Mouse (Mus musculus): ENCODE measurements around the gene Gm17604.
A peak's percentile ranks its signal among the peaks of the same experiment; 100 is the strongest.

Gene Gm17604

GRCm38 (mm10) chrX:165004779-165005324 lies at the start of gene Gm17604:
Gm17604 (minus strand) TSS chrX:165004829.
- DNase-seq, result no peak

DNA sequence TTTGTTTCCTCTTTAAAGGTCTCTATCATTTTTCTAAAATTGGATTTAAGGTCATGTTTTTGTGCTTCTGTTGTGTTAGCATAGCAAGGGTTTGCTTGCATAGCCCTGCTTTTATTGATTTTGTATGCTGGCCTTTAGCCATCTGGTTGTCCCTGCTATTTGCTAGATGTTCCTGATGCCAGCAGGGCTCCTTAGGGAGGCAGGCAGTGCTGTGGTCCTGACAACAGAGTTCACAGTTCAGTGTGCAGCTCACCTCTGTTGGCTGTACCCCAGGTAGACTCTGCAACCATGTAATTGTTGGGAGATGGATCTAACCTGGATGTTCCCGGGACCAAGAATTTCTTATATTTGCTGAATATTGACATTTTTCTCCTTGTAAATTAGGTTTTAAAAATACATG lies 45.3 kb upstream of the Gm17604 start:
- no peak for DNase-seq

DNA sequence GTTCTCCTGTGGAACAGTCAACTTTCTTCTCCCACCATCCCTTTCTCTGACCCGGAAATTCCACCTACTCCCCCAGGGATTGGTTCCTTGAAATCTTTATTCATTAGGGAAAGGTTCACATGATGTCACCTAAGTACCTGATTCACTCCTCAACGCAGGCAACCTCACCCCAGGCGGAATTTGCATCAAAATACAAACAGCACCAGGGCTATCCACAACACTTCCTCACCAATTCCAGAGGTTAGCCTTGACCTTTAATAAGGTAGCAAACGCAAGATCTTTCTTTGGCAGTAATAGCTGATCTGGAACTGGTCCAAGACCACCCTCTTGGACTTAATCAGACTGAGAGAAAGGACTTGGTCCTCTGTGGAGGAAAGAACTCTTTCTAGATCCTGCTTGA lies 1.5 kb downstream of the Gm17604 start:
- DNase-seq, result no peak

- DNase-seq, result peak; percentile 86
These were observed 24.3 kb downstream of the Gm17604 start, which contains the start of the genes Mospd2 and Fancb for GRCm38 (mm10) chrX:164980193-164980775. Mospd2 (minus strand) TSS chrX:164980375. Fancb (plus strand) TSS chrX:164980592.

DNA sequence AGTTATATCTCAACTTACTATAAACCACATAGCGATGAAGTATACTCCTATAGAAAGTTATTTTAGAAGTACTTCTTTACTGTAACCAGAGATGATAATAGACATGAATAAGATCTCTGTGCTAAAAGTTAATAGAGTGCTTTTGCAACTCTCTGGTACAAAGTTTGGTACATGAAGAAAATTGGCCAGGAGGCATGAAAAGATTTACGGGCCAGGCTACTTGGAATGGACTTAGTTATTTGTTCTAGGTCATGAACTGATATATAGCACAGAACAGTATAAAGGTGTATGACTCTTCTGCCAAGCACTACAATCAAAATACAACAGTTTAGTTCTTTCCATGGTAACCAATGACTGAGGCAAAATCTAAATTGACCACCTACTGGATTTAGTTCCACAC lies 25.8 kb downstream of the Gm17604 start:
- DNase-seq, result no peak

- DNase-seq, result no peak
These were observed 33.4 kb downstream of the Gm17604 start for GRCm38 (mm10) chrX:164971206-164971605.

DNA sequence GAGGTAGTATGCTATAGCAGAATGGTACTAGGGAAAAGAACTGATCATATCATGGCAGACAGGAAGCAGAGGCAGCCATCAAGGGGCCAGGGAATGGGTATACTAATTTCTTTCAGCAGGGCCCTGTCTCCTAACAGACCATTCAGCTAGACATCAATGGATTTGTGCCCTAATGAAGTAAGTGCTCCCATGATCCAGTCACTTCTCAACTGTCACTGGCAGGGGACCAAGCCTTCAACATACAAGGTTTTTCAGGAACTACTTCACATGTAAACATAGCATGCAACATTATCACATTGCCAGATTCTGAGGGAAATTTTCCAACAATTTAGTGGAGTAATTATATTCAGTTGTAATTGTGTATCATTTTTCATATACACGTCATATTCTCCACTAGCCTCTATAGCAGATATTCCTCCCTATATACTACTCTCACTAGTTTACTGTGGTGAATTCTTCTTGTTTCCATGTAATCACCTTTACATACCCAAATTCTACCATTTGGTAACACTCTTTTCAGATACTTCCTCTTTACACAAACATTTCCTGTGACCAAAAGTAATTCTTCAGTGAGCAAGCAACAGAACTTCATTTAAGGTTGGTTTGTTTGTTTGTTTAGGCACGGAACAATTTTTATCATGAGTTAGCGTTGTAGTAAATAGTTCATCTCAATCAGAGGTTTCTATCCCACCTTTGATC lies 38.7 kb downstream of the Gm17604 start:
- DNase-seq, result no peak

Data from lung, postnatal 14 days (tissue).